In the genomic region with DNA sequence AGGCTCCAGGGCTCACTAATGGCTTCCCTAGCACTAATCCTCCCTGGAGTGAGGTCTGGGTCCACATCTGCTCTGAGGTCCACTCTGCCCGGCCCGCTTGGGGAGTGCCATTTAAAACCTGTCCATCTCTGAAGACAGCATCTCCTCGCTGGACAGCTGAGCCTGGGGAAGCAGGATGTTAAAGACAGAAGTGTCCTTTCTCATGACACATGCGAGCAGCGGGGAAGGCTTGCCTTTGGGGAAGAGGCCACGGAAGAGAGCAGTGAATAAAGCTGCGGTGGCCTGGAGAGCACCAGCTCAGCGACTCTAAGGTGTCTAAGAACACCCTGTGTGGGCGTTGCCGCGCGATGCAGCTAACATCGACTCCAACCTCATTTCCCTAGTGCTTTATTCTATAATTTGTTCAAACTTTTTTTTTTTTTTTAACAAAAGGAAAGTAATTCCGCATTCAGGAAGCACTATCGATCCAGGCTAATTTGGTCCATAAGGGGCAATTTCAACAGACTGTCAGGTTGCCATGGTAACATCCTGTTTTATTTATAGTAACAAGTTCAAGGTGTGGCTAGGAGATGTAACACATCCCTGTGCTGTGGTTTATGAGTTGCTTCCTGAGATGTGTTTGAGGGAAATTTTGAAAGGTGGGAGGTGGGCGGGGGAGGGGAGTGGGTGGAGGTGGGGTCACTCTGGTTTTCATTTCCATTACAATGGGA, we compare ENCODE assay signal across 11 mouse cellular contexts.
DNase-seq lines count a peak whose midpoint lies in the region; ATAC-seq lines count a peak whose summit lies in the region.
"Had no signal": no experiment of that assay in that cellular context is flagged by ENCODE, and none has a peak within 500 bp of the region (broad histone marks: within the 10 kb centered on the region; RNA-seq: fewer than 3 reads in every experiment).

No protein-coding gene starts in this region.

- no peaks in the 10 kb centered on the region for H3K27me3 ChIP-seq in liver, embryonic 11.5 days (replicated peaks; ENCODE audit: control insufficient read depth, insufficient read depth, low read length)
- peaks cover 7% of the 10 kb centered on the region; the same call in 1 of the 2 replicates for H3K27me3 ChIP-seq in liver, embryonic 12.5 days (replicated peaks)
- no peaks in the 10 kb centered on the region for H3K27me3 ChIP-seq in forebrain, embryonic 15.5 days
- no peaks in the 10 kb centered on the region for H3K27me3 ChIP-seq in limb, embryonic 12.5 days
- no peaks in the 10 kb centered on the region for H3K27me3 ChIP-seq in neural tube, embryonic 12.5 days (replicated peaks)

- H3K4me1 ChIP-seq in liver, embryonic 11.5 days (replicated peaks; ENCODE audit: control insufficient read depth, insufficient read depth, low read length), result 0 out of 2 replicates have a peak, but pooled peaks cover 3% of the 10 kb centered on the region
- 0 out of 2 replicates have a peak, but pooled peaks cover 3% of the 10 kb centered on the region for H3K4me1 ChIP-seq in liver, embryonic 12.5 days
- H3K4me1 ChIP-seq in forebrain, embryonic 15.5 days, result peaks cover 15% of the 10 kb centered on the region
- H3K4me1 ChIP-seq in limb, embryonic 12.5 days (replicated peaks), result peaks cover 25% of the 10 kb centered on the region
- H3K4me1 ChIP-seq in neural tube, embryonic 12.5 days, result peaks cover 16% of the 10 kb centered on the region

- no peak overlapping the region for H3K9ac ChIP-seq in liver, embryonic 11.5 days (ENCODE audit: low read depth, low read length)
- H3K9ac ChIP-seq in liver, embryonic 12.5 days, result no peak overlapping the region
- no peak overlapping the region for H3K9ac ChIP-seq in forebrain, embryonic 15.5 days (replicated peaks)
- H3K9ac ChIP-seq in limb, embryonic 12.5 days (replicated peaks), result no peak overlapping the region
- H3K9ac ChIP-seq in neural tube, embryonic 12.5 days, result no peak overlapping the region
- H3K9ac ChIP-seq: liver, embryonic 14.5 days had no signal

- no peak overlapping the region for H3K27ac ChIP-seq in liver, embryonic 11.5 days (ENCODE audit: low read depth, low read length)
- H3K27ac ChIP-seq in liver, embryonic 12.5 days, result no peak overlapping the region
- H3K27ac ChIP-seq in forebrain, embryonic 15.5 days (replicated peaks), result peak overlapping the region; percentile 48; the same call in 1 of the 2 replicates
- H3K27ac ChIP-seq in limb, embryonic 12.5 days, result peak overlapping the region; percentile 46; the same call in 1 of the 2 replicates
- no peak overlapping the region for H3K27ac ChIP-seq in neural tube, embryonic 12.5 days
- H3K27ac ChIP-seq: liver, embryonic 14.5 days had no signal

- WGBS in liver, embryonic 11.5 days, result 35% methylated on average over 16 of the region's 16 CpGs
- WGBS in liver, embryonic 12.5 days (ENCODE audit: insufficient replicate concordance), result 34% methylated on average over 16 of the region's 16 CpGs
- 8% methylated on average over 16 of the region's 16 CpGs for WGBS in forebrain, embryonic 15.5 days
- WGBS in limb, embryonic 12.5 days, result 8% methylated on average over 16 of the region's 16 CpGs
- 16% methylated on average over 16 of the region's 16 CpGs for WGBS in neural tube, embryonic 12.5 days

- H3K4me2 ChIP-seq in liver, embryonic 11.5 days, result no peak overlapping the region
- H3K4me2 ChIP-seq in liver, embryonic 12.5 days, result no peak overlapping the region
- H3K4me2 ChIP-seq in forebrain, embryonic 15.5 days (replicated peaks), result peak overlapping the region; percentile 31
- peak overlapping the region; percentile 46 for H3K4me2 ChIP-seq in limb, embryonic 12.5 days
- peak overlapping the region; percentile 43 for H3K4me2 ChIP-seq in neural tube, embryonic 12.5 days (replicated peaks)

- no peak for ATAC-seq in liver, embryonic 11.5 days (replicated peaks; ENCODE audit: low FRiP score)
- no peak for ATAC-seq in liver, embryonic 12.5 days
- ATAC-seq in forebrain, embryonic 15.5 days (replicated peaks), result peak; percentile 32; the same call in 1 of the 2 replicates
- no peak for ATAC-seq in limb, embryonic 12.5 days (ENCODE audit: insufficient number of reproducible peaks, insufficient read depth, low FRiP score, low TSS enrichment, low read depth)
- ATAC-seq in neural tube, embryonic 12.5 days (ENCODE audit: low FRiP score, low read depth), result 0 out of 2 replicates have a peak, but pooled peaks have one; percentile 44

- H3K9me3 ChIP-seq in liver, embryonic 11.5 days (ENCODE audit: control insufficient read depth, low read length), result no peaks in the 10 kb centered on the region
- H3K9me3 ChIP-seq in liver, embryonic 12.5 days (replicated peaks), result no peaks in the 10 kb centered on the region
- no peaks in the 10 kb centered on the region for H3K9me3 ChIP-seq in forebrain, embryonic 15.5 days
- H3K9me3 ChIP-seq in limb, embryonic 12.5 days, result no peaks in the 10 kb centered on the region
- H3K9me3 ChIP-seq in neural tube, embryonic 12.5 days, result no peaks in the 10 kb centered on the region

- H3K36me3 ChIP-seq in liver, embryonic 11.5 days (ENCODE audit: control insufficient read depth, insufficient read depth, low read length), result no peaks in the 10 kb centered on the region
- H3K36me3 ChIP-seq in liver, embryonic 12.5 days, result no peaks in the 10 kb centered on the region
- no peaks in the 10 kb centered on the region for H3K36me3 ChIP-seq in forebrain, embryonic 15.5 days
- no peaks in the 10 kb centered on the region for H3K36me3 ChIP-seq in limb, embryonic 12.5 days
- H3K36me3 ChIP-seq in neural tube, embryonic 12.5 days, result no peaks in the 10 kb centered on the region

- peak; percentile 31 for DNase-seq in liver, embryonic 11.5 days (ENCODE audit: low spot score)
- no peak for DNase-seq in gastrocnemius, adult 18-20 months (ENCODE audit: low spot score)
- no peak for DNase-seq in urinary bladder, adult 2 months (ENCODE audit: low spot score)
- DNase-seq in layer of hippocampus, adult 9-11 months, result no peak
- DNase-seq: kidney, postnatal 4 days; right cerebral cortex, postnatal 25 days had no signal

- no peak overlapping the region for H3K4me3 ChIP-seq in liver, embryonic 11.5 days (ENCODE audit: low read depth, low read length)
- no peak overlapping the region for H3K4me3 ChIP-seq in liver, embryonic 12.5 days
- H3K4me3 ChIP-seq in forebrain, embryonic 15.5 days, result no peak overlapping the region
- no peak overlapping the region for H3K4me3 ChIP-seq in limb, embryonic 12.5 days (replicated peaks)
- no peak overlapping the region for H3K4me3 ChIP-seq in neural tube, embryonic 12.5 days

Comparison
In these comparisons a context has a peak if more than half of its experiments do, and no peak if none do; other contexts are left out.
1. ATAC-seq: peak in forebrain, embryonic 15.5 days (single experiment) and neural tube, embryonic 12.5 days (single experiment); none in liver, embryonic 11.5 days (single experiment), liver, embryonic 12.5 days (single experiment) and limb, embryonic 12.5 days (single experiment).
2. H3K27ac ChIP-seq: peak in forebrain, embryonic 15.5 days (single experiment) and limb, embryonic 12.5 days (single experiment); none in liver, embryonic 11.5 days (single experiment), liver, embryonic 12.5 days (single experiment) and neural tube, embryonic 12.5 days (single experiment).
3. H3K4me2 ChIP-seq: peak in forebrain, embryonic 15.5 days (single experiment), limb, embryonic 12.5 days (single experiment) and neural tube, embryonic 12.5 days (single experiment); none in liver, embryonic 11.5 days (single experiment) and liver, embryonic 12.5 days (single experiment).